Mouse (Mus musculus): ENCODE results near the gene Clec2h. TPM values are rescaled to one million over a fixed set of nuclear protein-coding genes. Genes with fewer than 3 reads are reported as not detected.
"Not testable (repeated sequence)": the region's sequence is repeated elsewhere in the genome, so short reads cannot be mapped to it uniquely, and the experiment has no call there.

Gene Clec2h
- polyA plus RNA-seq (2012; rRNA removed) = 43.8 and 53.2 TPM in 2 replicates

- H3K27ac ChIP-seq (ENCODE audit: insufficient read depth, low read depth, low read length) = peak within 1 kb of the TSS; percentile 96
- TF ChIP-seq CTCF (conservative IDR thresholded peaks at IDR 0.05; ENCODE audit: insufficient read depth, insufficient read length, low read depth, low read length) (peak; percentile 54), POLR2A (IDR thresholded peaks at IDR 0.05; ENCODE audit: low read depth, low read length) (peak; percentile 42)
- no peaks in the 10 kb centered on the region for H3K27me3 ChIP-seq (replicated peaks; ENCODE audit: control insufficient read depth, insufficient read depth, low read length)
- 2% methylated on average over 1 of the region's 1 CpGs for WGBS
- peak within 1 kb of the TSS; percentile 59 for H3K4me3 ChIP-seq (ENCODE audit: insufficient read depth, low read depth, low read length)
- H3K36me3 ChIP-seq (ENCODE audit: control insufficient read depth, insufficient read depth, low read length) = no peaks in the 10 kb centered on the region
- no peaks in the 10 kb centered on the region; the same call in 1 of the 2 replicates for H3K4me1 ChIP-seq (ENCODE audit: control insufficient read depth, insufficient read depth, low read length)
- peak; percentile 78 for DNase-seq
Measured at GRCm38 (mm10) chr6:128662206-128662605, at the start of gene Clec2h. Gene Clec2h (plus strand): TSS chr6:128662385.

- H3K27ac ChIP-seq (ENCODE audit: insufficient read depth, low read depth, low read length) = no peak overlapping the region
- 68% methylated on average over 2 of the region's 2 CpGs for WGBS
- TF ChIP-seq CTCF (conservative IDR thresholded peaks at IDR 0.05; ENCODE audit: insufficient read depth, insufficient read length, low read depth, low read length) (no peak), POLR2A (IDR thresholded peaks at IDR 0.05; ENCODE audit: low read depth, low read length) (no peak)
Measured at GRCm38 (mm10) chr6:128622733-128623132, 39.5 kb upstream of the Clec2h start.

GRCm38 (mm10) chr6:128623433-128623832 is 38.8 kb upstream of the Clec2h start, which contains the start of gene Klrb1a:
Gene Klrb1a (minus strand): TSS chr6:128623533.
- H3K36me3 ChIP-seq (ENCODE audit: control insufficient read depth, insufficient read depth, low read length) = not testable (repeated sequence)
- WGBS = 96% methylated on average over 5 of the region's 5 CpGs

More at GRCm38 (mm10) chr6:128622733-128623132, 39.5 kb upstream of the Clec2h start:
- no peak overlapping the region for H3K4me3 ChIP-seq (ENCODE audit: insufficient read depth, low read depth, low read length)
- H3K4me1 ChIP-seq (ENCODE audit: control insufficient read depth, insufficient read depth, low read length) = no peaks in the 10 kb centered on the region
- DNase-seq = no peak
- no peaks in the 10 kb centered on the region for H3K36me3 ChIP-seq (ENCODE audit: control insufficient read depth, insufficient read depth, low read length)
- no peaks in the 10 kb centered on the region for H3K27me3 ChIP-seq (replicated peaks; ENCODE audit: control insufficient read depth, insufficient read depth, low read length)

GRCm38 (mm10) chr6:128624425-128624824 is 37.8 kb upstream of the Clec2h start:
- Histone ChIP-seq H3K27ac (ENCODE audit: insufficient read depth, low read depth, low read length) (no peak overlapping the region), H3K4me3 (ENCODE audit: insufficient read depth, low read depth, low read length) (no peak overlapping the region), H3K4me1 (ENCODE audit: control insufficient read depth, insufficient read depth, low read length) (no peaks in the 10 kb centered on the region), H3K27me3 (replicated peaks; ENCODE audit: control insufficient read depth, insufficient read depth, low read length) (no peaks in the 10 kb centered on the region), H3K36me3 (ENCODE audit: control insufficient read depth, insufficient read depth, low read length) (no peaks in the 10 kb centered on the region)
- WGBS = 81% methylated on average over 4 of the region's 4 CpGs
- DNase-seq = no peak
- TF ChIP-seq CTCF (conservative IDR thresholded peaks at IDR 0.05; ENCODE audit: insufficient read depth, insufficient read length, low read depth, low read length) (no peak), POLR2A (IDR thresholded peaks at IDR 0.05; ENCODE audit: low read depth, low read length) (no peak)

More at GRCm38 (mm10) chr6:128623433-128623832, 38.8 kb upstream of the Clec2h start, which contains the start of gene Klrb1a:
- H3K4me1 ChIP-seq (ENCODE audit: control insufficient read depth, insufficient read depth, low read length); H3K4me3 ChIP-seq (ENCODE audit: insufficient read depth, low read depth, low read length); H3K27me3 ChIP-seq (replicated peaks; ENCODE audit: control insufficient read depth, insufficient read depth, low read length); DNase-seq; H3K27ac ChIP-seq (ENCODE audit: insufficient read depth, low read depth, low read length): not testable (repeated sequence)

- WGBS = 65% methylated on average over 6 of the region's 6 CpGs
- DNase-seq = peak; percentile 25
Measured at GRCm38 (mm10) chr6:128625246-128625645, 36.9 kb upstream of the Clec2h start.

GRCm38 (mm10) chr6:128629771-128630739 is 32.1 kb upstream of the Clec2h start:
- H3K4me1 ChIP-seq (ENCODE audit: control insufficient read depth, insufficient read depth, low read length); H3K36me3 ChIP-seq (ENCODE audit: control insufficient read depth, insufficient read depth, low read length); H3K27ac ChIP-seq (ENCODE audit: insufficient read depth, low read depth, low read length); H3K27me3 ChIP-seq (replicated peaks; ENCODE audit: control insufficient read depth, insufficient read depth, low read length); H3K4me3 ChIP-seq (ENCODE audit: insufficient read depth, low read depth, low read length): not testable (repeated sequence)
- peak; percentile 64 for DNase-seq
- TF ChIP-seq CTCF (conservative IDR thresholded peaks at IDR 0.05; ENCODE audit: insufficient read depth, insufficient read length, low read depth, low read length) = peak; percentile 69
- WGBS = 57% methylated on average over 13 of the region's 13 CpGs

More at GRCm38 (mm10) chr6:128625246-128625645, 36.9 kb upstream of the Clec2h start:
- not testable (repeated sequence) for H3K36me3 ChIP-seq (ENCODE audit: control insufficient read depth, insufficient read depth, low read length); H3K4me1 ChIP-seq (ENCODE audit: control insufficient read depth, insufficient read depth, low read length); H3K27ac ChIP-seq (ENCODE audit: insufficient read depth, low read depth, low read length); H3K27me3 ChIP-seq (replicated peaks; ENCODE audit: control insufficient read depth, insufficient read depth, low read length); H3K4me3 ChIP-seq (ENCODE audit: insufficient read depth, low read depth, low read length)

GRCm38 (mm10) chr6:128630912-128631905 is 31.0 kb upstream of the Clec2h start:
- 70% methylated on average over 15 of the region's 15 CpGs for WGBS
- not testable (repeated sequence) for DNase-seq; H3K27me3 ChIP-seq (replicated peaks; ENCODE audit: control insufficient read depth, insufficient read depth, low read length); H3K4me1 ChIP-seq (ENCODE audit: control insufficient read depth, insufficient read depth, low read length); H3K36me3 ChIP-seq (ENCODE audit: control insufficient read depth, insufficient read depth, low read length); H3K27ac ChIP-seq (ENCODE audit: insufficient read depth, low read depth, low read length); H3K4me3 ChIP-seq (ENCODE audit: insufficient read depth, low read depth, low read length)

Measured in kidney, adult 2 months (tissue).